Mouse (Mus musculus): Measurements from ENCODE around the gene Elmsan1. TPM values are rescaled to one million over a fixed set of nuclear protein-coding genes. Genes with fewer than 3 reads are reported as not detected.
A peak's percentile ranks its signal among the peaks of the same experiment; 100 is the strongest.

Elmsan1 gene
- polyA plus RNA-seq, 1 experiment, result 26.1 TPM

DNA sequence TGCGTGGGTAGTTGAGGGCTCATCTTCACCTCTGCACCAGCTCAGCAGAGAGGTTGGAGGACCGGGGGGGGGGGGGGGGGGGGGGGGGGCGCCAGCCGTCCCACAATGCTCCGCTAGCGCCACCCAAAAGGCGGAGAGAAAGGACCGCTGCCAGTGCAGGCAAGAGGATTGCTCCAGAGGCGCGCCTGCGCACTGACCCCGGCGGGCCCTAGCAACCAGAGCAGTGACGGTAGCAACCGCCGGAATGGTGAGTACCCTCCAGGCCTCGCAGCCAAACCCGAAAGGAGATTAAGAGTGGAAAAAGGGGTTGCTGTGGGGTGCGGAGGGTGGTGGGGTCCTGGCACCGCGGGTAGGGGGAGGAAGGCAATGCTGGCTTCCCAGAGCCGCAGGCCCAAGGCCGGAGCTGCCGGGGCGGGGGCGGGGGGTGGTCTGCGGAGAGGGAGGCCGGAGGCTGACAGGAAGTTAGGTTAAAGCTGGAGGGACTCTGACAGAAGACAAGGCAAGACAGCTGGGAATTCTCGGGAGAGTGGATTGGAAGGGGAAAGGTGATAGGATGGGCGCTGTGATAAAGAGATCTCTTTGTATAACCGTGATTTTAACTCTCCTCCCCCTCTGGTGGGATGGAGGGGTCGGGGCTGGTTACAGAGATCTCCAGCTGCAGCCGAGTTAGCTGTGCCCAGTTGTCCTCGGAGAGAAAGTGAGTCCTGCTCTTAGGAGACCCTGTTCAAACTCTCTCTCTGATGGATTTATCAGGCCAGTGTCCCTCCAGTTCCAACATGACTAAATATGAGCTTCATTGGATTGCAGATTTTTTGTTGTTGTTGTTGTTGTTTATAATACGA lies 104.3 kb downstream of the Elmsan1 start, which contains the start of gene Dnal1:
Dnal1 (plus strand) TSS at position 214 of the 842 bp plus-strand sequence.
- H3K4me3 ChIP-seq (ENCODE audit: control insufficient read depth, insufficient read depth, low read length), result peak within 1 kb of the TSS; percentile 45
- H3K36me3 ChIP-seq (ENCODE audit: control insufficient read depth, insufficient read depth, low read length), result no peaks in the 10 kb centered on the region
- 5% methylated on average over 30 of the region's 35 CpGs for WGBS
- no peaks in the 10 kb centered on the region for H3K27me3 ChIP-seq (ENCODE audit: control insufficient read depth, insufficient read depth, low read length)
- DNase-seq, result peak; percentile 81
- TF ChIP-seq CTCF (IDR thresholded peaks at IDR 0.05; ENCODE audit: borderline replicate concordance, control insufficient read depth, extremely low read depth, insufficient read depth, low read length, poor library complexity) (no peak), POLR2A (IDR thresholded peaks at IDR 0.05; ENCODE audit: control insufficient read depth, extremely low read depth, insufficient read depth, low read length, poor library complexity) (no peak)
- H3K27ac ChIP-seq (ENCODE audit: control insufficient read depth, insufficient read depth, low read length), result no peak within 1 kb of the TSS
- peaks cover 6% of the 10 kb centered on the region for H3K4me1 ChIP-seq (replicated peaks; ENCODE audit: control insufficient read depth, insufficient read depth, low read length)

- Histone ChIP-seq H3K4me1 (replicated peaks; ENCODE audit: control insufficient read depth, insufficient read depth, low read length) (peaks cover 6% of the 10 kb centered on the region), H3K4me3 (ENCODE audit: control insufficient read depth, insufficient read depth, low read length) (no peak overlapping the region), H3K27me3 (ENCODE audit: control insufficient read depth, insufficient read depth, low read length) (no peaks in the 10 kb centered on the region), H3K36me3 (ENCODE audit: control insufficient read depth, insufficient read depth, low read length) (no peaks in the 10 kb centered on the region), H3K27ac (ENCODE audit: control insufficient read depth, insufficient read depth, low read length) (no peak overlapping the region)
- TF ChIP-seq POLR2A (IDR thresholded peaks at IDR 0.05; ENCODE audit: control insufficient read depth, extremely low read depth, insufficient read depth, low read length, poor library complexity) (no peak), CTCF (IDR thresholded peaks at IDR 0.05; ENCODE audit: borderline replicate concordance, control insufficient read depth, extremely low read depth, insufficient read depth, low read length, poor library complexity) (no peak)
- no peak for DNase-seq
- WGBS, result 43% methylated on average over 6 of the region's 6 CpGs
Observed at GRCm38 (mm10) chr12:84113676-84114075, 105.0 kb downstream of the Elmsan1 start.

GRCm38 (mm10) chr12:84110814-84111213 lies 107.9 kb downstream of the Elmsan1 start:
- Histone ChIP-seq H3K27me3 (ENCODE audit: control insufficient read depth, insufficient read depth, low read length) (no peaks in the 10 kb centered on the region), H3K4me1 (replicated peaks; ENCODE audit: control insufficient read depth, insufficient read depth, low read length) (peaks cover 6% of the 10 kb centered on the region), H3K4me3 (ENCODE audit: control insufficient read depth, insufficient read depth, low read length) (no peak overlapping the region), H3K27ac (ENCODE audit: control insufficient read depth, insufficient read depth, low read length) (no peak overlapping the region), H3K36me3 (ENCODE audit: control insufficient read depth, insufficient read depth, low read length) (no peaks in the 10 kb centered on the region)
- 89% methylated on average over 4 of the region's 4 CpGs for WGBS
- DNase-seq, result no peak
- TF ChIP-seq CTCF (IDR thresholded peaks at IDR 0.05; ENCODE audit: borderline replicate concordance, control insufficient read depth, extremely low read depth, insufficient read depth, low read length, poor library complexity) (no peak), POLR2A (IDR thresholded peaks at IDR 0.05; ENCODE audit: control insufficient read depth, extremely low read depth, insufficient read depth, low read length, poor library complexity) (no peak)

- TF ChIP-seq POLR2A (IDR thresholded peaks at IDR 0.05; ENCODE audit: control insufficient read depth, extremely low read depth, insufficient read depth, low read length, poor library complexity) (no peak), CTCF (IDR thresholded peaks at IDR 0.05; ENCODE audit: borderline replicate concordance, control insufficient read depth, extremely low read depth, insufficient read depth, low read length, poor library complexity) (no peak)
- no peak for DNase-seq
- 93% methylated on average over 1 of the region's 1 CpGs for WGBS
- no peaks in the 10 kb centered on the region for H3K36me3 ChIP-seq (ENCODE audit: control insufficient read depth, insufficient read depth, low read length)
- no peak overlapping the region for H3K4me3 ChIP-seq (ENCODE audit: control insufficient read depth, insufficient read depth, low read length)
- H3K27ac ChIP-seq (ENCODE audit: control insufficient read depth, insufficient read depth, low read length), result no peak overlapping the region
- H3K27me3 ChIP-seq (ENCODE audit: control insufficient read depth, insufficient read depth, low read length), result no peaks in the 10 kb centered on the region
- H3K4me1 ChIP-seq (replicated peaks; ENCODE audit: control insufficient read depth, insufficient read depth, low read length), result peaks cover 6% of the 10 kb centered on the region
Observed at GRCm38 (mm10) chr12:84109924-84110323, 108.8 kb downstream of the Elmsan1 start.

GRCm38 (mm10) chr12:84107692-84108091 lies 111.0 kb downstream of the Elmsan1 start:
- Histone ChIP-seq H3K27me3 (ENCODE audit: control insufficient read depth, insufficient read depth, low read length) (no peaks in the 10 kb centered on the region), H3K36me3 (ENCODE audit: control insufficient read depth, insufficient read depth, low read length) (no peaks in the 10 kb centered on the region), H3K27ac (ENCODE audit: control insufficient read depth, insufficient read depth, low read length) (no peak overlapping the region), H3K4me1 (replicated peaks; ENCODE audit: control insufficient read depth, insufficient read depth, low read length) (no peaks in the 10 kb centered on the region), H3K4me3 (ENCODE audit: control insufficient read depth, insufficient read depth, low read length) (no peak overlapping the region)
- TF ChIP-seq POLR2A (IDR thresholded peaks at IDR 0.05; ENCODE audit: control insufficient read depth, extremely low read depth, insufficient read depth, low read length, poor library complexity) (no peak), CTCF (IDR thresholded peaks at IDR 0.05; ENCODE audit: borderline replicate concordance, control insufficient read depth, extremely low read depth, insufficient read depth, low read length, poor library complexity) (no peak)
- DNase-seq, result no peak
- 46% methylated on average over 1 of the region's 1 CpGs for WGBS

DNA sequence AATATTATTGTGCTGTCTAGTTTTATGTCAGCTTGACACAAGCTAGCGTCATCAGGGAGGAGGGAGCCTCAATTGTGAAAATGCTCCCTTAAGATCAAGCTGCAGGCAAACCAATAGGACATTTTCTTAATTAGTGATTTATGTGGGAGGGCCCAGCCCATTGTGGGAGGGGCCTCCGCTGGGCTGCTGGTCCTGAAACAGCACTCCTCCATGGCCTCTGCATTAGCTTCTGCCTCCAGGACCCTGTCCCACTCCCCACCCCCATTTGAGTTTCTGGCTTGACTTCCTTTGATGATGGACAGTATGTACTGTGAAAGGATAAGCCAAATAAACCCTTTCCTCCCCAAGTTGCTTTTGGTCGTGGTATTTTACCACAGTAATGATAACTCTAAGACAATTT lies 111.7 kb downstream of the Elmsan1 start:
- TF ChIP-seq POLR2A (IDR thresholded peaks at IDR 0.05; ENCODE audit: control insufficient read depth, extremely low read depth, insufficient read depth, low read length, poor library complexity) (no peak), CTCF (IDR thresholded peaks at IDR 0.05; ENCODE audit: borderline replicate concordance, control insufficient read depth, extremely low read depth, insufficient read depth, low read length, poor library complexity) (no peak)
- no peak overlapping the region for H3K4me3 ChIP-seq (ENCODE audit: control insufficient read depth, insufficient read depth, low read length)
- no peak for DNase-seq
- H3K36me3 ChIP-seq (ENCODE audit: control insufficient read depth, insufficient read depth, low read length), result no peaks in the 10 kb centered on the region
- no peaks in the 10 kb centered on the region for H3K4me1 ChIP-seq (replicated peaks; ENCODE audit: control insufficient read depth, insufficient read depth, low read length)
- H3K27me3 ChIP-seq (ENCODE audit: control insufficient read depth, insufficient read depth, low read length), result no peaks in the 10 kb centered on the region
- H3K27ac ChIP-seq (ENCODE audit: control insufficient read depth, insufficient read depth, low read length), result no peak overlapping the region
- WGBS, result 96% methylated on average over 3 of the region's 3 CpGs
